Mouse (Mus musculus) olfactory bulb, adult 2 months (tissue): Measurements from ENCODE around the gene 5730409E04Rik. TPM values are rescaled to one million over a fixed set of nuclear protein-coding genes. Genes with fewer than 3 reads are reported as not detected.
A peak's percentile ranks its signal among the peaks of the same experiment; 100 is the strongest.

Experiments used
- H3K27ac ChIP-seq: fragments of 200-500 bp; 2 replicates; pipeline ENCODE4 v1.5.1; 2012; ENCODE audit warnings: low read depth, low read length; ENCODE audit not compliant: insufficient read depth
- H3K4me1 ChIP-seq: fragments of 200-500 bp; 2 replicates; pipeline ENCODE4 v1.6.1; 2012; ENCODE audit warnings: low read length; ENCODE audit not compliant: control insufficient read depth, insufficient read depth
- H3K4me3 ChIP-seq: fragments of 200-500 bp; 2 replicates; pipeline ENCODE4 v1.5.1; 2012; ENCODE audit warnings: mild to moderate bottlenecking, low read depth, low read length, moderate library complexity; ENCODE audit not compliant: insufficient read depth
- CTCF ChIP-seq: fragments of 200-500 bp; IDR thresholded peaks from 2 replicates; pipeline ENCODE4 v1.5.1; 2012; ENCODE audit warnings: low read depth, mild to moderate bottlenecking, low read length, moderate library complexity; ENCODE audit not compliant: insufficient read depth
- POLR2A ChIP-seq: fragments of 200-500 bp; IDR thresholded peaks from 2 replicates; pipeline ENCODE4 v1.6.1; 2012; ENCODE audit warnings: mild to moderate bottlenecking, low read depth, low read length, moderate library complexity; ENCODE audit not compliant: insufficient read depth
- WGBS: fragments of 180-500 bp; shearing (Covaris S2); methylation state at CpG from one replicate; pipeline ENCODE4 v1.1.7; 2018; 5-methylcytosine and 5-hydroxymethylcytosine counted together
- polyA plus RNA-seq: library from polyadenylated mRNA; stranded (reverse); fragments of >200 nt; gene quantifications from 2 replicates; pipeline ENCODE4 v1.2.4, GENCODE M21; 2012; ENCODE audit warnings: low replicate concordance; ENCODE audit not compliant: missing spikeins, insufficient read depth, insufficient read length

The 5730409E04Rik gene
- polyA plus RNA-seq, 1 experiment, result not detected

- Histone ChIP-seq H3K4me3 (no peak overlapping the region), H3K4me1 (peaks cover 8% of the 10 kb centered on the region; the same call in 1 of the 2 replicates), H3K27ac (no peak overlapping the region)
- TF ChIP-seq CTCF (peak; percentile 73; the same call in 1 of the 2 replicates), POLR2A (no peak)
- WGBS, result 30% methylated on average over 8 of the region's 8 CpGs
These were observed 9.5 kb upstream of the 5730409E04Rik start for GRCm38 (mm10) chr4:126599971-126600754.

DNA sequence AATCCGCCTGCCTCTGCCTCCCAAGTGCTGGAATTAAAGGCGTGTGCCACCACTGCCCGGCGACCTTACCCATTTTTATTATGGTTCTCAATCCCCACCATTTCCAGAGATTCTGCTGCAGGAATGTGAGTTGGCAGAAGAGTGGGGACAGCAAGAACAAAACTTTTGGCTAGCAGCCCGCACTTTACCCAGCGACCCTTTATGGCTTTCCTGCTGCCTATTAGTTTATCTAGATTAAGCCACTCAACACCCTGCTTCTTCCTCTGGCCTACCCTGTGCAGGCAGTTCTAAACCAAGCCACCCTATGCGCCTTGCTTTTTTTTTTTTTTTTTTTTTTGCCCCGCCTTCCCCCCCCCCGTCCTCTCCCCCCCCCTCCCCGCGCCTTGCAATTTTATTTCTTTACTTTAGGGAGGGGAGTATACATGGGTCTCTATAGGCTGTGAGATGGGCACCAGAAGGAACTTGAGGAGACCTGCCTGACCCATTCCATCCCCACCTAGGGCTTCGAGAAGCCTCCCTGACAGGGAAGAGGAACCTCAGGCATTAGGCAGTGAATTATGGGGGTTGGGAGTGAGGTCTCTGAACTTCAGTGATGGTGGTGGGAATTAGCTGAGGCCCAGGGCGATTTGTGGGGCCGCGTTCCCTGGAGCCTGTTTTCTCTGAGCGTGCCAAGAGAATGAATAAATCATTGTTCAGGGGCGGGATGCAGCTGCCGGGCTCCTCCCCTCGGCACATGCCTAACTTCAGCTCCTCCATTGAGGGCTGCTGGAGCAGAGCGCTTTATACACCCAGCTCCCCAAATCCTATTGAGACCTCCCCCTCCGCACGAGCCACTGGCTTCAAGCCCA, 7.8 kb upstream of the 5730409E04Rik start:
- TF ChIP-seq CTCF (no peak), POLR2A (no peak)
- no peak overlapping the region for H3K27ac ChIP-seq

GRCm38 (mm10) chr4:126602445-126602762, 7.2 kb upstream of the 5730409E04Rik start:
- no peak overlapping the region for H3K4me3 ChIP-seq
- no peak overlapping the region for H3K27ac ChIP-seq
- 25% methylated on average over 6 of the region's 6 CpGs for WGBS
- peaks cover 8% of the 10 kb centered on the region; the same call in 1 of the 2 replicates for H3K4me1 ChIP-seq
- no peak for TF ChIP-seq CTCF
- no peak for TF ChIP-seq POLR2A

More for the DNA sequence above, 7.8 kb upstream of the 5730409E04Rik start:
- Histone ChIP-seq H3K4me1 (peaks cover 8% of the 10 kb centered on the region; the same call in 1 of the 2 replicates), H3K4me3 (no peak overlapping the region)
- WGBS, result 16% methylated on average over 21 of the region's 22 CpGs

- Histone ChIP-seq H3K27ac (no peak overlapping the region), H3K4me3 (no peak overlapping the region), H3K4me1 (peaks cover 8% of the 10 kb centered on the region; the same call in 1 of the 2 replicates)
- no peak for TF ChIP-seq CTCF
- no peak for TF ChIP-seq POLR2A
- 80% methylated on average over 2 of the region's 2 CpGs for WGBS
These were observed 5.5 kb upstream of the 5730409E04Rik start for GRCm38 (mm10) chr4:126604141-126604540.

GRCm38 (mm10) chr4:126605751-126606150, 3.9 kb upstream of the 5730409E04Rik start:
- H3K4me3 ChIP-seq, result no peak overlapping the region
- WGBS, result 89% methylated on average over 4 of the region's 4 CpGs

GRCm38 (mm10) chr4:126611991-126612390, 2.4 kb downstream of the 5730409E04Rik start:
- Histone ChIP-seq H3K27ac (no peak overlapping the region), H3K4me3 (no peak overlapping the region), H3K4me1 (peaks cover 13% of the 10 kb centered on the region)
- TF ChIP-seq CTCF, result no peak
- TF ChIP-seq POLR2A, result no peak
- 83% methylated on average over 17 of the region's 17 CpGs for WGBS

More at GRCm38 (mm10) chr4:126605751-126606150, 3.9 kb upstream of the 5730409E04Rik start:
- Histone ChIP-seq H3K27ac (no peak overlapping the region), H3K4me1 (peaks cover 12% of the 10 kb centered on the region; the same call in 1 of the 2 replicates)
- no peak for TF ChIP-seq CTCF
- no peak for TF ChIP-seq POLR2A

- WGBS, result 88% methylated on average over 4 of the region's 4 CpGs
- TF ChIP-seq POLR2A (no peak), CTCF (no peak)
- no peak overlapping the region for H3K27ac ChIP-seq
- H3K4me3 ChIP-seq, result no peak overlapping the region
- peaks cover 13% of the 10 kb centered on the region for H3K4me1 ChIP-seq
These were observed 6.7 kb downstream of the 5730409E04Rik start for GRCm38 (mm10) chr4:126616312-126616711.

DNA sequence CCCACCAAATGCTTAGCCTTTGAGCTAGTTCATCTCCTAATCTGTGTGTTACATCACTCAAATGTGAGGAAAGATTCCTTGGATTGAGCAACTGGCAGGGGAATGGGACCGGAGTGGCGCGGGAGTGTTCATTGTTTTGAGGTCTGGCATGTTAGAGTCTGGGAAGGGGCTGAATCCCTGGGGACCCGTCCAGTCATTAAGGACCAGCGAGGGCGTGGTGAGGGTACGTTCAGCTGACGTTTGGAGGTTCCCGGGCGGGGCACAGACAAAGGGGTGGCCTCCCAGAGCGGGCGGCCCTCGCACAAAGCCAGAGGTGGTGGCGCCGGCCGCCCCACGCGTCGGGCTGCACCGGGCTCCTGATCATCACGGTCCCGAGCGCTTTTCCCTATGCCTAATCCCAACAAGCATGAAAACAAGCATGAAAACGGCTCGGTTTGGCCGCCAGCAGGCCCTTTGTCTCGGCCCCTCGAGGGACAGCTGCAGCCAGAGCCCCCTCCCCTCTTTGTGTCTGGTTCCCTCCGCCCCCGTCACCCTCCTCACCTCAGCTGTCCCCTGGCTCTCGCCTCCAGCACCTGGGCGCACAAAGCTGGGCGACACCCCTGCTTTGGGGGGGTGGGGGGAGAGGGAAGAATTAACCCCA, 10.2 kb downstream of the 5730409E04Rik start:
- TF ChIP-seq CTCF (no peak), POLR2A (no peak)
- Histone ChIP-seq H3K4me1 (peaks cover 4% of the 10 kb centered on the region), H3K27ac (no peak overlapping the region), H3K4me3 (no peak overlapping the region)
- 13% methylated on average over 33 of the region's 33 CpGs for WGBS
